Mouse (Mus musculus) lung, adult 2 months (tissue): ENCODE data around the gene Cdc25b.

Experiments
- CTCF ChIP-seq: fragments of 200-500 bp; IDR thresholded peaks from 2 replicates; pipeline ENCODE4 v1.5.1; 2011; ENCODE audit warnings: mild to moderate bottlenecking, low read length, control low read depth; ENCODE audit not compliant: insufficient read depth
- POLR2A ChIP-seq: fragments of 200-500 bp; IDR thresholded peaks from 2 replicates; pipeline ENCODE4 v1.6.1; 2011; ENCODE audit warnings: low read depth, mild to moderate bottlenecking, control low read depth, low read length, borderline replicate concordance; ENCODE audit errors: extremely low read depth

- TF ChIP-seq CTCF (no peak), POLR2A (no peak)
These were observed 813 bp downstream of the Cdc25b start for GRCm38 (mm10) chr2:131187602-131187922.
